Mouse (Mus musculus) frontal cortex, postnatal 14 days (tissue): Measurements from ENCODE around the gene Mllt6.
"Not testable (repeated sequence)": the region's sequence is repeated elsewhere in the genome, so short reads cannot be mapped to it uniquely, and the experiment has no call there.

Experiments used
- DNase-seq, 2 experiments: peaks; one replicate each; pipeline ENCODE4 v3.0.0; 2022; ENCODE audit warnings: low spot score in 2 of 2

The Mllt6 gene

DNA sequence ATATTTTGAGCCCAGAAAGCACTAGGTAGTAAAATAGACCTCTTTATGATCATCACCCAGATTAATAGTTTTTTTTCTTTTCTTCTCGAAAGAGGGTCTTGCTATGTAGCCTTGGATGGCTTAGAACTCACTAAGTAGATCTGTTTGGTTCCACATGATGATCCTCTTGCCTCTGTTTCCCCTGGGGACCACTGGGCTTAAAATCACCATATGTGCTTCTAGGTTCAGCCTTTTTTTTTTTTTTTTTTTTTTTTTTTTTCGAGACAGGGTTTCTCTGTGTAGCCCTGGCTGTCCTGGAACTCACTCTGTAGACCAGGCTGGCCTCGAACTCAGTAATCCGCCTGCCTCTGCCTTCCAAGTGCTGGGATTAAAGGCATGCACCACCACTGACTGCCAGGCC lies 14.7 kb upstream of the Mllt6 start:
- not testable (repeated sequence) for DNase-seq

DNA sequence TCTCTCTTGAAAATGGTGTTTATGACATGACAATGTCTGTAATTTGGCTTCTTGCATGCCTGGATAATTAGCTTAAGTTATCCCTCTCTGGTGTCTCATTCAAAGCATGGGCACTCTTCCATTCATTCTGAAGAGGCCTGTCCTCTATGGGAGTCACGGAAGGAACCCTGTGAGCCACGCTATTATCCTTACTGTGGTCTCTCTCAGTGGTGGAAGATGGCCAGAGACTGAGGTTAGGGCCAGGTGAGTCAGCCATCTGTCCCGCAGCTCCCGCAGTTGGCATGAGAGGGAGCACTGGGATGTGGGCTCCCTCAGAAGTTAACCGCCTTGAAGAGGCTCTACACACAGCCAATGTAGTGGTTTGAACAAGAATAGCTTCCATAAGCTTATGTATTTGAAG lies 12.9 kb upstream of the Mllt6 start:
- DNase-seq: no peak

DNA sequence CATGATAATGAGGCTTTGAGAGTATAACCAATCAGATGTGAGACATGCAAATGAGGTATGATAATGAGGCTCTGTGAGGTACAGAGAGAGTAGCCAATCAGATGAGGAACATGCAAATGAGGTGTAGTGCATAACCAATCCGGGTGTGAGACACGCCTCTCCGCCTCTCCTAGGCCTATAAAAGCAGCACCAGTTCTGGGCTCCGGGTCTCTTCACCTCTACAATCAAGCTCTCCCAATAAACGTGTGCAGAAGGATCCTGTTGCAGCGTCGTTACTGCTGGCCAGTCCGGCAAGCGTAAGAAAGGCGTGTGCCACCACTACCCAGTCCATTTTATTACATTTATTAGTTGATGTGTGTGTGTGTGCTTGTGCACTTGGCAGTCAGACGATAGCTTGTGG lies 9.8 kb upstream of the Mllt6 start:
- not testable (repeated sequence) for DNase-seq

DNA sequence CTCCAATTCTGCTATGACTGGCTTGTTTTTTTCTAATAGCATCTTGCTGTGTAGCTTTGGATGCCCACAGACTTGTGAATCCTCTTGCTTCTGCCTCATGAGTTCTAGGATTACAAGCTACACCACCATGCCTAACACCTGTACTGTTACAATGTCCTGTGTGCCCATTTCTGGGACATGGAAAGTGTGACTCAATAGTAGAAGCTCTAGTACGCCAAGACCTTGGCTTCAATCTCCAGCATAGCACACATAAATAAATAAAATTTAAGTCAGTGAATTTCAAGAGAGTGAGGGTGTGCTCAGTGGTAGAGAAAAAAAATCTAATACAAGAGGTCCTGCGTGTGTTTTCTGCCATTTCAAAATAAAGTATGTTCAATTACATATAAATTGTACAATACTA lies 9.0 kb upstream of the Mllt6 start:
- no peak for DNase-seq

DNA sequence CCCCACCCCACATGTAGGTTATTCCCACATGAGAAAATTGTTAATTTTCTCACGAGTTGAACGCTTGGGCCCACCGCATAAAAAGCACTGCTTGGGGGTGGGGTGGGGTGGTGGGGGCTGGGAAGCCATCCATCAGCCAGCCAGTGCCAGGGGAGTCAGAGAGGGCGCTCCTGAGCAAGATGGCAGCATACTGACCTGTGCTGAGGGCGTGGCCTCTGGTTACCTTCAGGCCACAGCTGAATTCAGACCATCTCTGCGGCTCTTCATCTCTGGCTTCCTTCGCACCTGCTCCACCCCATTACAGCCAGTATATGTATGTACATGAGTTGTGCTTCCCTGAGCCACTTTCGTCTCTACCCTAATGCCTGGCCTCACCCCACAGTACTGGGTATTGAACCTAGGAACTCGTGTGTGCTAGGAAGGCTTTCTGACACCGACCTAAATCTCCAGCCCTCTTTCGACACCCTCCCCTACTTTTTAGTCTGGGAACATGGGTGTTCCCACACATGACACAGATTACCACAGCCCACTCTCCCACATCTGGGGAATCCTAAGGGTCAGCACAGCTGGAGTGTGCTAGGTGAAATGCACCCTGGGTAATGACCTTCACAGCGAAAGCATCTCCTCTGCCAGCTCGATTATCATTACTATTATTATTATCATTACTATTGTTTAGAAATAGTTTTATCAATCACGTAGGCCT lies 6.8 kb upstream of the Mllt6 start:
- DNase-seq: no peak

DNA sequence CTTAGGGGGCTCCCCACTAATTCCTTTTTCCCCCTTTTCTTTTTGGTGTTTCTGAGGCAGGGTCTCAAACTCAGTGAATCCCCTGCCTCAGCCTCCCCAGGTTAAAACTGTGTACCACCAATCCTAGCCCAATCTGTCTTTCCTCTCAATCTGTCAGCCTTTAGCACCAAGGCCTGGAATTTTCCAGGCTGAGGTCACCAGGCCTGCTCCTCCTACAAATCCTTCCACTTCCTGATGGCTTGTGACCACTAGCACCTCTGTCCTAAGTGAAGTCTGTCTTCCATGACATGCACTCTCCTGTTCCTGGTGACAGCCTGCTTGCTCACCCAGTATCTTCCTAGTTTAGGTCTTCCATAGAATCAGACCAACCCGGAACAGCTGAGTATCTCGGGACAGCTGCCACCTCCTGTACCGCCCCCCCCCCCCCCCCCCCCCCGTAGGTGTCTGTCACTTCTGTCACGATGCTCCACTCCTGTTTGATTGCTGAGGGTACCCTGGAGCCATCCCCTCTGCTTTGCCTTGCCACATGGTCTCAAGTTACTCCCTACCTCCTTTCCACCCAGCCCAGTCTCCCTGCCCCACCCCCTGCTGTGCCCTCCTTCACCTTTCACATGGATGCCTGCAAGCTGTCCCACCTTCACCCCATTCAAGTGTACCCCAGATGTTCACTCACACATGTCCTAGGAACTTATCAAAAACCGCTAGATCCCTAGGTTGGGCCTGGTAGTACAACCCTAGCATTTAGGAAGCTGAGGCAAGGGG lies 5.8 kb upstream of the Mllt6 start:
- DNase-seq: no peak

DNA sequence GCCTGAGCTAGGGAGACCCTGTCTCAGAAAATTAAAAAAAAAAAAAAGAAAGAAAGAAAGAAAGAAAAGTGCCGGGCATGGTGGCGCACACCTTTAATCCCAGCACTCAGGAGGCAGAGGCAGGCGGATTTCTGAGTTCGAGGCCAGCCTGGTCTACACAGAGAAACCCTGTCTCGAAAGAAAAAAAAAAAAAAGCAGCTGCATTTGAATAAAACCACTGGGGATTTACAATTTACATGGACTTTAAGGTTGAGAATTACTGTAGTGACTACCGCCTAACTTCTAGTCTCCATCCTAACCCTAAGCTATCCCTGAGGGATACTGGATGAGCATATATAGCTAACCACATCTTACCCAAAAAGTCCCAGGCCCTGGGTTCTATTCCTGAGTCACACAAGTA lies 5.2 kb upstream of the Mllt6 start:
- DNase-seq: not testable (repeated sequence)

DNA sequence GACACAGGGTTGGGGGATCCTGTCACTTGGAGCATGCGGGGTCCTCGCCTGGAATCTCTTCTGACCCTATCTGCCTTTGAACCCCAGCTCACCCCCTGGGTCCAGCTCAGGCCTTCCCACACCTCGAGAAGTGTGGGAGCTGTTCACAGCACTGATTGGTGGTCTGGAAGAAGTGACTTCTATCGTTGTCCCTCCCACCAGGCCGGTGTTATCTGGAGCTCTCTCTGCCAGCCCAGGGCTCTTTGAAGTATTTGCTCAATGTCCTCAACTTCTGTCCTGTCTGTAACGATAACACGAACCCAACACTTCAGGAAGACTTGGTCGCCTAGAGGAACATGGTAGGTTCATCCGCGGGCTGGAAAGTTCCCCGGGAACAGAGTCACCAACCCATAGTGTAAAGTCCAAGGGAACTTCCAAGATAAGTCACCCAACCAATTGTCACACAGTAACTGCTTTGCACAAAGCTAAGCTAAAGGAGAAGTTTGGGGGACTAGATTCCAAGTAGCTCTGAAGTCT lies 4.4 kb upstream of the Mllt6 start:
- DNase-seq: no peak

DNA sequence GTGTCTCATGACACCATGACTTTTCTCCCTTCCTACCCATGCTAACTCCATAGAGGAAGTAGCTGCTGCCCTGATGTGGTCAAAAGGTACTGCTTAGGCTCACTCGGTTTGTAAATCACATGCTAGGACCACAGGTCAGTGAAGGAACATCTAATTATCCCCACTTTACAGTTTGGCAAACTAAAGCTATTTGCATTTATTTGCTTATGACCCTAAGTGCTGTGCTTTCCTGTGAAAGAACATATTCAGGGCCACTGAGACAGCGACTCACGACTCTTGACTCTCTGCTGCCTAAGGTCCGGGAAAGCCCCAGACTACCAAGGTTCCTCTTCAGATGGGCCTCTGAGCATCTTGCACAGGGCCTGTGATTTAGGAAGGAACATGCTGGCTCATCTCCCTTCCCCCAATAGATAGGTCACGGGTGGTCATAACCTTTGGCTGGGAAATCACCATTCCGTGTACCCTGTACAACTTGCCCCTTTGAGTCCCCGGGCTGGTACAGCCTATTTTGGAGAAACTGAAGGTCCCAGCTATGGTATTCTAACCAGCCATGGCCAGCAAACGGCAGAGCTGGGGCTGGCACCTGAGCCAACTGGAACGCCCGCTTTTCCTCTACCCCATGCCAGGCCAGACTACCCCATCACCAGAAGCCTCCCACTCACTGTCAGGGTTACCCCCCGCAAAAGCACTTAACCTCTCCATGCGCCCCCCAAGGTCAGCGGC lies 3.8 kb upstream of the Mllt6 start:
- DNase-seq: no peak

DNA sequence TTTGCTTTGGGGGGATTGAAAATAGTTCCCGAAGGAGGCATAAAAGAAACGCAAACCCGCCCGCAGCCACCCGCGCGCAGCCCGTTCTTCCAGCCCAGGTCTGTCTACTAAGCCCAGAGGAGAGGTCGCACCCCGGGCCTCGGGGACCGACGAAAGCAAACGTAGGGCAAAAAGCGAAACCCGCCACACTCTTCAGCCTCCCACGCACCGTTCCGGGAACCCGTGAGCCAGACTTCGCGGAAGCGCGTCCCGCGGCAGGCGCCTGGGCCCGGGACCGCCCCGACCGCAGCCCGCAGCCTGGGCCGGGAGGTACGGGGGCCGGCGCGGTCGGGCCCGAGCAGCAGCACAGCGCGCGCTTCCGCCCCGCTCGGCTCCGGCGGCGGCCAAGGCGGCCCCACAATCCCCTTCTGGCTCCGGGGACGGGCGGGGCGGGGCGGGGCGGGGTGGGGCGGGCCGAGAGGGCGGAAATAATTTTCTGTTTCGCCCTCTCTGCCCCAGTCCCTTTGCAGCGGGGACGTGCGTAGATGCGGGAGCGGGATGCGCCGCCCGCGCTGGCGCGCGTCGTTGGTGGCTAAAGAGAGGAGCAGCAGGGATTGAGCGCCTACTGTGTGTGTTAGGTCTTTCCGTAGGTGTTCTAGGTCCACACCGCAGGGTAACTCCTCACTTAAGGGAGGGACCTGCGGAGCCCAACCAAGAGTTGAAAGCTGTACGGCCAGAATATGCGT lies 3.1 kb upstream of the Mllt6 start:
- peak in 1 of 2 experiments; percentile 48 for DNase-seq

DNA sequence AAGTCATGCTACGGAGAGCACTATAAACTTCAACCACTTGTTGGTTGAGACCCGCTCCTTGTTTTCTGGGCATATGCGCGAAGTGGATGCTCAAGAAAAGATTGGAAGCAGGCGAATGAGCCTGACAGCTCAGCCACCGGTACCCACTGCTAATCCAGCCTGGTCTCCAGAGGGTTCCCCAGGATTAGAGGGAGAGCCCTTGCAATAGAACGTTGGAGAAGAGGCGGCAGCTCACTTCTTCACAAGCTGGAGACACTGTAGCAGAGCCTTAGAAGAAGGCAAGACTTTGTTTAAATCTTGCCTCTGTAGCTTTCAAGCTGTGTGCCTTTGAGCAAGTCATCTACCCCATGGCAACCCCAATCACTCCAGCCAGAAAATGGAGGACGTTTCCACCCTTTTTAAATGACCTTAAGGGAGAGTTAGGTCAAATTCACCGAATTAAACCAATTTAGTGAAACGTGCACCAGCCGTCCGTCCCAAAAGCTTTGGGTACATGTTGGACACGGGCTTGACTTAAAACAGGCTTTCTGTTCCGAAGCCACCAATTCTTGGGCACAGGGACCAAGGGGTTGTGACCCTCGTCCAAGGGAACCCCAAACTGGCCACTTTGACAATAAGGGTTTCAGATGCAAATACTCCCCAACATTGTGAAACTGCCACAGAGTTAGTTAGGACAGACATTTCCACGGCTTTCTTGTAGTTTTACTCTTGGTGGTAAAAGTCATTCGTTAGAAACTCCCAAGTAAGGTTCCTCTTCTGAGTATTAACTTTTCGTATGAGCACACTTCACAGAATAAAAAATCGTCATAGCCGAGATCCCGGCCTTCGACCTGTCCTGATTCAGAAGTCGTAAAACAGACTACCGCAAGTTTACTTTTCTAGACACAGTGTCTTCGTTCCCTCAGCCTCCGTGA lies 2.2 kb upstream of the Mllt6 start:
- no peak for DNase-seq

DNA sequence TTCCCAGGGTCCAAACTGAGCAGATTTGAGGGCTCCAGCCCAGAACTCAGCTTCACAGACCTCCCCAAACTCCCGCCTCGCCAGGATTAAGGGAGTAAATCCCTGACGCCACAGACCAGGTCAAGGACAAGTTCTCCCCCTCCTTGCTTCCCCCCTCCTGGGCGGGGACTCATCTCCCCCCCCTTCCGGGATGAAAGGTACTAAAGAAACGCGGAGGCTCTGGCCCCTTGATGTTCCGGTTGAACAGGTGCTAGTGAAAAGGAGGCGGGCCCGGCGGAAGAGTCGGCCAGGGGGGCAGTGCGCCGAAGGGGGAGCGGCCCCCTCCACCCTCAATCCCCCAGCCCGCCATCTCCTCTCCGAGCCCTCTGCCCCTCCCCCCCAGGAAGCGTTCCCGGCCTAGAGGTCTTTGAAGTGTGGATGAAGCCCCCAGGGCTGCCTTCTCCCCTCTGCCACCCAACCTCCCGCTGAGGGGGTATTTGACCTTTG lies 1.5 kb upstream of the Mllt6 start:
- no peak for DNase-seq

DNA sequence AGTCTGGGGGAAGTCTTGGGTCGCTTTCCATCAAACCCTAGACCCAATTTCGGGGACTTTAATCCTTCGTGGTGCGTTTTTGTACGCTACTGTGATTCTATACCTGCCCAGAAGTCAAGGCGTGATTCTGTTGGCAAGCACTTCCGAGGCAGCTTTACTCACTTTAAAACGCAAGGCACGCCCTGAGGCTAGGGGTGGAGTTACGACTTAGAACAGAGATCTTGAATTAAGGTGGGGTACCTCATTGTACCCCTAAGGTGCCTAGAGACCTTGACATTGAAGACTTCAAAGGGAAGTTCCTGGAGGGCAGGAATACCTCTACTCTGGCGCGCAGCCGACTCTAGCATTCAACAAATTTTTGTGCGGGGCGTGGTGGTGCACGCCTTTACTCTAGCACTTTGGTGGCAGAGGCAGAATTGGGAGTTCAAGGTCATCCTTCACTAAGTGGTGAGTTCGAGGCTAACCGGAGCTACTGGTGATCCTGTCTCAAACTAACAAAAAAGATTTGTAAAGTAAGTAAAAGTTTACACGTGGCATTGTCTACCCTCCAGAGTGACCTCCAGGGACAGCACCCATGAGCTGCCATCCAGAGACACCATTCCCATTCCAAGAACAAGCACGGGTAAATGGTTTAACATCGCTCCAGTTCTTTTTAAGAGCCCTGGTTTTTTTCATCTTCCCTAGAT lies 864 bp upstream of the Mllt6 start:
- no peak for DNase-seq

DNA sequence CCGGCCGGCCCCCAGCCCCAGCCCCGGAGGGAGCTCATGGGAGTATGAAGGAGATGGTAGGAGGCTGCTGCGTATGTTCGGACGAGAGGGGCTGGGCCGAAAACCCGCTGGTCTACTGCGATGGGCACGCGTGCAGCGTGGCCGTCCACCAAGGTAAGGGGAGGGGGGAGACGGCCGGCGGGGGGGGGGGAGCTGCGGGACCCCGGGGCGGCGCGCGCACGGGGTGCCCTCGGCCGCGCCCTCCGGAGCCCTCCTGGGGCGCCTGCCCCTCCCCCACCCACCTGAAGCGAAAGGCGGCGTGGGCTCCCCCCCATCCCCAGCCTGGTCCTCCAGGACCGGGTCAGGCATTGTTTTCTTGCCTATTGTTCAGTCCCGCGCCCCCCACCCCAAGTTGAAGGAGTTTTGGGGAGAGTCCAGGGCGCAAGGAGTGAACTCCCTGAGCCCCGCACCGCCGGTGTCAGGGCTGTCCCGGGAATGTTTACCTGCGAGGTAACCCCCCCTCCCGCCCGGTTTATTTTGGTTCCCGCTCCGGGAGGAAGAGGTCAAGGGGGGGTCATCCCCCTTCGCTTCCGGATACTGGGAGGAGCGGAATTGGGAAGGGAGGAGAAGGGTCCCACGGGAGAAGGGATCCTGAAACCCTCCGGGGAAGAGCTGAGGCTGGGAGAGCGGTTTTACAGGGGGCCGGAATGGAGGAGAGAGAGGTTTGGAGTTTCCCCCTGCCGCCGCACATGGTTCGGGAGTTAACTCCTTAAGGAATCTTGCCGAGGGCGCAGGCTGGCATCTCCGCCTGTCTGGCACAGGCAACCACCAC lies 519 bp downstream of the Mllt6 start:
- DNase-seq: no peak

DNA sequence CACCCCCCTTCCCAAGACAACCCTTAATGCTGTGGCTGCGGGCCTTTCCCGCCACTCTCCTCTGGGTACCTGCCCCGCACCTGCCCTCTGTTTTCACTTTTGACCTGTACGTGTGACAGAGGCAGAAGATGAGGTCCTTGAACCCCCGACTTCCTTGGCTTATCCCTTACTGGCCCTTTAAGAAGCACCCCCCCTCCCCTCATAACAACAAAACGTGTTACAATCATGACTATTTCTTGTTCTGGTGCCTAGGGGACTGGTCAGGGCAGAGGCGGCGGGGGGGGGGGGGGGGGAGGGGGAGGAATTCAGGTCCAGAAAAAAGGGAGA lies 1.1 kb downstream of the Mllt6 start:
- DNase-seq: no peak

DNA sequence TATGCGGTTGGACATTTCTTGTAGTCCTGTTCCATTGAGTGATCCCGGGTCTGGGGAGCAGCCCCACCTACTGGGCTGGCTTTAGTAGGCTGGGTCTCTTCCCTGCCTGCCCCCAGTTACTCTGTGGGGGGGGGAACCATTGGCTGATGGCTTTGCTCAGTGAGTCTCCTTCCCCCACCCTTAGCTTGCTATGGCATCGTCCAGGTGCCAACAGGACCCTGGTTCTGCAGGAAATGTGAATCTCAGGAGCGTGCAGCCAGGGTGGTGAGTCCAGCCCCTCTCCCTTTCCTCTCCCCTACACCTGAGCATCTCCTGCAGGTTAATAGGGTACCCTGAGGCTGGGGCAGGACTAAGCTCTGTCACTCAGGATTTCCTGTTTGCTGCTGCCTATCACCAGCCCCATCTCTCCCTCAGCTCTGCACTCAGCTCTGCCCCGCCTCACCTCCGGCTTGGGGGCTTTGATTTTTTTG lies 1.6 kb downstream of the Mllt6 start:
- no peak for DNase-seq

DNA sequence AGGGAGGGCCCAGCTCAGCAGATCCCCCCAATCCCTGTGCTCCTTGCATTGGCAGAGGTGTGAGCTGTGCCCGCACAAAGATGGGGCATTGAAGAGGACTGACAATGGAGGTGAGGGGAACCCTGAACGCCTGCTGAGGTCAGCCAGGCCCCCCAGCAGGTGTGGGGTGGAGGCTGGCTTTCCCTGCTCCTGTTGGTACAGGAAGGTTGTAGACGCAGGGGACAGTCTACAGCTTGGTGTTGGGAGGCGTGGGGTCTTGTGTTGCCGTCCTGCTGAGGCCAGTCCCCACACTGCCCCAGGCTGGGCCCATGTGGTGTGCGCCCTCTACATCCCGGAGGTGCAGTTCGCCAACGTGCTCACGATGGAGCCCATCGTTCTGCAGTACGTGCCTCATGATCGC lies 2.2 kb downstream of the Mllt6 start:
- DNase-seq: no peak

DNA sequence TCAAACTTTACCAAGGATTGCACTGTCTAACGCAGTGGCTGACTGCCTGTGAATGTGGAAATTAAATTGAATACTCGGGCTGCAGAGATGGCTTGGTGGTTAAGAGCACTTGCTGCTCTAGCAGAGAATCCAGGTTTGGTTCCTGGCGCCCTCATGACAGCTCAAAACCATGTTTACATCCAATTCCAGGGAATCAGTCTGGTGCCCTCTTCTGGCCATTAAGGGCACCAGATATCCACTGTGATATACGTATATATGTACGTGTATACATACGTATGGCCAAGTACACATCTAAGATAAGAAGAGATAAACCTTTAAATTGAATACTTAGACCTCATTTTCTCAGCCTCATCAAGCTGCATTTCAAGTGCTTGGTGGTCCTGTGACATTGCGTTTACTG lies 3.0 kb downstream of the Mllt6 start:
- DNase-seq: no peak

DNA sequence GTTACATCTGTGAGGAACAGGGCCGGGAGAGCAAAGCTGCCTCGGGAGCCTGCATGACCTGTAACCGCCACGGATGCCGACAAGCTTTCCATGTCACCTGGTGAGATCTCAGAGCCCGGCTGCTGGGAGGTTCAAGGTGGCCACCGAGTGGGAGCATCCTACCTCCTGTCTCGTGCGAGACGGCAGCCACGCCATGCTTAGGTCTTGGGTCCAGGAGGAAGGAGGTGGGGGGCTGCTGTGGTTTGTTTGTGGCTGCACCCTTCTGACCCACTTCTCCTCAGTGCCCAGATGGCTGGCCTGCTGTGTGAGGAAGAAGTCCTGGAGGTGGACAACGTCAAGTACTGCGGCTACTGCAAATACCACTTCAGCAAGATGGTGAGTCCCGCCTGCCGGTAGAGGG lies 3.6 kb downstream of the Mllt6 start:
- DNase-seq: no peak
